Mouse (Mus musculus) layer of hippocampus, adult 9-11 months (tissue): Measurements from ENCODE around the gene Vmn1r226.

Source experiments
- DNase-seq: peaks from one replicate; pipeline ENCODE4 v3.0.0; 2022

The Vmn1r226 gene

GRCm38 (mm10) chr17:20682543-20682942 is at the start of gene Vmn1r226:
Gene Vmn1r226 (plus strand): TSS chr17:20682843.
- DNase-seq, result no peak

DNA sequence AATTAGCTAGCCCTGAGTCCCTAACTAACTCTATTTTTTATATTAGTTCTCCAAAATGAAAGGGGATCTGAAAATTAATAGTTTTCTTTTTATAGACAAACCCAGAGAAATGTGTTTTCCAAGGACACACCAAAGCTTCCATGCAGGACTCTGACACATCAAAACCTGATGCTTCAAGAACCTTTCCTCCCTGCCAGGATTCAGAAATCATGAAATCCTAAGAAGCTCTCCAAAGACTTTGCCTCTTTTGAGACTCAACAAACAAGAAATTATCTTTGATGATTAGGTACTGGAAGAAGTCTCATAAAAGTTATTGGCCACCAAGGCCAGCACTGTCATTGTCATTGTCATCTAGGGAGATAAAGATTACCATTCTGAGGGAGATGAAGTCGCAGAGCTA is 46.9 kb downstream of the Vmn1r226 start, which contains the start of gene Vmn1r227:
Gene Vmn1r227, plus strand, starts transcription at position 301 of the 400 bp plus-strand sequence.
- DNase-seq, result no peak
